Mouse (Mus musculus): ENCODE data around the gene Rasa4. TPM values are rescaled to one million over a fixed set of nuclear protein-coding genes. Genes with fewer than 3 reads are reported as not detected.

Gene Rasa4
- total and polyA plus RNA-seq, 2 experiments from 2014 or later = 19.2 to 27.0 TPM

Small RNA genes within 50 kb of the gene (microRNA-seq; reads per million reads assigned to microRNA genes)
- 1.8 to 2.1 reads per million in 2 experiments for gene Mir7035

Other genes with a start within 250 kb of the Rasa4 start
- 29.4 and 29.6 TPM in 2 replicates for gene Hspb1, start 196.0 kb upstream of the Rasa4 start, total RNA-seq (2014; rRNA removed)
- gene Hspb1, start 196.0 kb upstream of the Rasa4 start, polyA plus RNA-seq (2015; fragmentation: Nextera tagmentation; extraction: Ambion mirVana) = 28.0 and 30.0 TPM in 2 replicates
- 334 and 336 TPM in 2 replicates for gene Ywhag, start 149.3 kb upstream of the Rasa4 start, total RNA-seq (2014; rRNA removed)
- 734 and 782 TPM in 2 replicates for gene Ywhag, start 149.3 kb upstream of the Rasa4 start, polyA plus RNA-seq (2015; fragmentation: Nextera tagmentation; extraction: Ambion mirVana)
- 6.5 and 18.9 TPM in 2 replicates for gene Ssc4d, start 109.4 kb upstream of the Rasa4 start, total RNA-seq (2014; rRNA removed)
- gene Ssc4d, start 109.4 kb upstream of the Rasa4 start, polyA plus RNA-seq (2015; fragmentation: Nextera tagmentation; extraction: Ambion mirVana) = 3.6 and 3.8 TPM in 2 replicates
- 0.10 TPM in 1 of 2 replicates, not detected in the other for gene Zp3, start 103.8 kb upstream of the Rasa4 start, total RNA-seq (2014; rRNA removed)
- 0.18 and 0.39 TPM in 2 replicates for gene Zp3, start 103.8 kb upstream of the Rasa4 start, polyA plus RNA-seq (2015; fragmentation: Nextera tagmentation; extraction: Ambion mirVana)
- 23.5 and 28.6 TPM in 2 replicates for gene Dtx2, start 89.1 kb upstream of the Rasa4 start, total RNA-seq (2014; rRNA removed)
- 17.4 and 17.9 TPM in 2 replicates for gene Dtx2, start 89.1 kb upstream of the Rasa4 start, polyA plus RNA-seq (2015; fragmentation: Nextera tagmentation; extraction: Ambion mirVana)
- not detected in 2 replicates for gene Upk3b, start 45.4 kb upstream of the Rasa4 start, total RNA-seq (2014; rRNA removed)
- not detected in 2 replicates for gene Upk3b, start 45.4 kb upstream of the Rasa4 start, polyA plus RNA-seq (2015; fragmentation: Nextera tagmentation; extraction: Ambion mirVana)
- gene Upk3bl, start 29.4 kb upstream of the Rasa4 start, total RNA-seq (2014; rRNA removed) = not detected in 2 replicates
- gene Upk3bl, start 29.4 kb upstream of the Rasa4 start, polyA plus RNA-seq (2015; fragmentation: Nextera tagmentation; extraction: Ambion mirVana) = 0.14 TPM in 1 of 2 replicates, not detected in the other
- gene Polr2j, start 32.7 kb downstream of the Rasa4 start, total RNA-seq (2014; rRNA removed) = 94.2 and 159 TPM in 2 replicates
- 235 and 245 TPM in 2 replicates for gene Polr2j, start 32.7 kb downstream of the Rasa4 start, polyA plus RNA-seq (2015; fragmentation: Nextera tagmentation; extraction: Ambion mirVana)
- gene Lrwd1, start 52.2 kb downstream of the Rasa4 start, total RNA-seq (2014; rRNA removed) = 32.9 and 35.8 TPM in 2 replicates
- gene Lrwd1, start 52.2 kb downstream of the Rasa4 start, polyA plus RNA-seq (2015; fragmentation: Nextera tagmentation; extraction: Ambion mirVana) = 16.8 and 17.7 TPM in 2 replicates
- 17.6 and 21.9 TPM in 2 replicates for gene Alkbh4, start 52.2 kb downstream of the Rasa4 start, total RNA-seq (2014; rRNA removed)
- gene Alkbh4, start 52.2 kb downstream of the Rasa4 start, polyA plus RNA-seq (2015; fragmentation: Nextera tagmentation; extraction: Ambion mirVana) = 15.2 and 15.4 TPM in 2 replicates
- gene Orai2, start 86.8 kb downstream of the Rasa4 start, total RNA-seq (2014; rRNA removed) = 122 and 148 TPM in 2 replicates
- 50.6 and 56.8 TPM in 2 replicates for gene Orai2, start 86.8 kb downstream of the Rasa4 start, polyA plus RNA-seq (2015; fragmentation: Nextera tagmentation; extraction: Ambion mirVana)
- 11.2 and 15.1 TPM in 2 replicates for gene Prkrip1, start 115.0 kb downstream of the Rasa4 start, total RNA-seq (2014; rRNA removed)
- gene Prkrip1, start 115.0 kb downstream of the Rasa4 start, polyA plus RNA-seq (2015; fragmentation: Nextera tagmentation; extraction: Ambion mirVana) = 58.7 and 59.0 TPM in 2 replicates
- 41.7 and 49.6 TPM in 2 replicates for gene Sh2b2, start 162.6 kb downstream of the Rasa4 start, total RNA-seq (2014; rRNA removed)
- 14.4 and 15.3 TPM in 2 replicates for gene Sh2b2, start 162.6 kb downstream of the Rasa4 start, polyA plus RNA-seq (2015; fragmentation: Nextera tagmentation; extraction: Ambion mirVana)

Data from hindbrain, postnatal 0 days (tissue).